Mouse (Mus musculus) small intestine, adult 2 months (tissue): ENCODE data around the gene Stk39.

Experiments used
- CTCF ChIP-seq: fragments of 200-500 bp; IDR thresholded peaks from 2 replicates; pipeline ENCODE4 v1.5.1; 2012; ENCODE audit warnings: low read depth, mild to moderate bottlenecking, control low read depth, inconsistent platforms, low read length, moderate library complexity, mixed read lengths; ENCODE audit not compliant: insufficient replicate concordance, insufficient read length; ENCODE audit errors: extremely low read depth
- POLR2A ChIP-seq: fragments of 200-500 bp; IDR thresholded peaks from 2 replicates; pipeline ENCODE4 v1.6.1; 2012; ENCODE audit warnings: low read depth, mild to moderate bottlenecking, control low read depth, inconsistent platforms, low read length, moderate library complexity

GRCm38 (mm10) chr2:68284391-68284790 lies 187.7 kb downstream of the Stk39 start:
- TF ChIP-seq CTCF: no peak
- TF ChIP-seq POLR2A: no peak
